Mouse (Mus musculus) lung, adult 2 months (tissue): ENCODE measurements around the gene Slc5a9.

Experiments
- CTCF ChIP-seq: fragments of 200-500 bp; IDR thresholded peaks from 2 replicates; pipeline ENCODE4 v1.5.1; 2011; ENCODE audit warnings: mild to moderate bottlenecking, low read length, control low read depth; ENCODE audit not compliant: insufficient read depth
- POLR2A ChIP-seq: fragments of 200-500 bp; IDR thresholded peaks from 2 replicates; pipeline ENCODE4 v1.6.1; 2011; ENCODE audit warnings: low read depth, mild to moderate bottlenecking, control low read depth, low read length, borderline replicate concordance; ENCODE audit errors: extremely low read depth

GRCm38 (mm10) chr4:111838882-111839281, 63.8 kb downstream of the Slc5a9 start:
- TF ChIP-seq POLR2A (no peak), CTCF (no peak)
